Mouse (Mus musculus) cerebellum, adult 8-10 months (tissue): ENCODE measurements around the gene D1Ertd622e.

Experiments
- DNase-seq: peaks from one replicate; pipeline ENCODE4 v3.0.0; 2022

Gene D1Ertd622e

DNA sequence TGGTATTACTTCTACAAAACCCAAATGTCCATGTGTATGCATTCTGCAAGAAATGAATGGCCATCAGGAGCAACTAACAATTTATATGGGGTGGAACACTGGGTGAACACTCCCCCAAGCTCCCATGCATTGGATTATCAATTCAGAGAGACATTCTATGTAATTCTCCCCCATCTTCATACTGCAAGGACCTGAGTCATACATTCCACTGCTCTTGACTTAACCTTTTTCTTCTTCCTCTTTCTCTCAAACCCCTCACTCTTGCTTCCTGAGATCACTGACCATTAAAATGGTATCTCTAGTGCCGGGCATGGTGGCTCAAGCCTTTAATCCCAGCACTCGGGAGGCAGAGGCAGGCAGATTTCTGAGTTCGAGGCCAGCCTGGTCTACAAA lies 83.9 kb downstream of the D1Ertd622e start:
- no peak for DNase-seq

DNA sequence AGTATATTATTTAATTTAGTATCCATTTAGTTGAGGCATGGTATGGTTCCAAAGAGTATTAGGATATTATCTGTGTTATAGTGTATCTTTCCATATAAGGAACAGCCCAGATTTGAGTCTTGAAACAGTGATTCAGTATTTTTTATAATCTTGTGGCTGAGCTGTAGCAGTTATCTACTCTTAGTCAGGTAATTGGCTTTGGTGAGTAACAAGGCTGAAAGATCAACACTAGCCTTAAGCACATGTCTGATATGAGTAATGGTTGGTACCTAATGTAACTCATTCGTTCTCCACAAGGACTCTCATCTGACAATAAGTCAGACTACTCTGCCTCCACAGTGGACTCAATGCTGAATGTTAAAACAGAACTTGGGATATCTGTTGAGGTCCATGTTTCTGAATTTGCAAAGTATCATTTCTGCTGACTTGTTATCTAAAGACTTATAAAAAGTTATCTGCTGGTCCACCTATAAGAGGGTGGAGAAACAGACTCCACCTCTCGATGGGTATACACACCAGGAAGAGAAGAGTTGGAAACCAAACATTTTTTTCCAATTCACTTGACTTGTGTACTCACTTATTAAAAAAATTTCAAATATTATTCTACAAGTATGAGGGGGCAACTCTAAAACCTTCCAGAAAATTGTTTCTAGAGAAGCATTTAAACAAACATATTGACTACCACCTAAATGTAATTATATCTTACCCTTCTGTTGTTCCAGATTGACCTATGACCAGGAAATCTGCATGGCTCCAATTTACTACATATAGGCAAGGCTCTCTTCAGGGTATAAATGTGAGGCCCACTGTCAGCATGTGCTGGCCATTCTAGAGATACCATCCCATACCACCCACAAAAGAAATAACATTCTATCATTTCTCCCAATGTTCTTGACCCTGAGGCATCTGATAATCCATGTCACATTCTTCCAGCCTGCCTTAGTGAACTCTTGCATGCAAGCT lies 84.5 kb downstream of the D1Ertd622e start:
- no peak for DNase-seq

DNA sequence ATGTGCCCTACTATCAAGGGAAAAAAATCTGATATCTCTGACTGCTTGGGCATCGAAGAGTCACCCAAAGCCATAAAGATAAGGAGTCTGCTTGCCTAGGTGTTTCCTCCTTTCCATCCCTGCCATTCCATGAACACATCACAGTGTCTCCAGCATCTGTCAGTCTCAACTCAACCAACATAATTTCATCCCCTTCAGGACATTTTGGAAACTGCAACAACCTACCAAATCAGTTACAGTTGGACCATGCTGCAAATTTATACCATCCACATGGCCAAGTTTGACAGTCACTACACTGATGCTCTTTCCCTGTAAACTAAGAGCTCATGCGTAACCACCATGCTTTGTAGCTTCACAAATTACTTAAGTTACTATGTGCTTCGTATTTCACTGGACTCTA lies 85.3 kb downstream of the D1Ertd622e start:
- no peak for DNase-seq

DNA sequence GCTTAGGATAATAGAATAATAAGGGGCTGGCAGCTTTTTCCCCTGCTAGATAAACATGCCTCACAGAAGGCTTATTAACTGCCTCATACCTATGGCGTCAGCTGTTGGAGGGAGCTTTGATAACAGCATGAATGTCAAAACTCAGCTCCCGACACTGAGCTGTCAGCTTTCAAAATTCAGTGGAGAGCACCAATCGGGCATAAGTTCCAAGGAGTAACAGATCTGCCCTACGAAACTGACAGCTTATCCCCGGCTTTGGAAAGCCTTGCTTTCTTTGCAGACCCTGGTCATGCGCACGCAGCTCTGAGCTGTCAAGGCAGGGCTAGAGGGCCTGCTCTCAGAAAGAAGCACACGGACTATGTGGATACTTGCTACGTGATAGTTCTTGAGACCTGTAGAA lies 91.1 kb downstream of the D1Ertd622e start:
- DNase-seq = no peak

DNA sequence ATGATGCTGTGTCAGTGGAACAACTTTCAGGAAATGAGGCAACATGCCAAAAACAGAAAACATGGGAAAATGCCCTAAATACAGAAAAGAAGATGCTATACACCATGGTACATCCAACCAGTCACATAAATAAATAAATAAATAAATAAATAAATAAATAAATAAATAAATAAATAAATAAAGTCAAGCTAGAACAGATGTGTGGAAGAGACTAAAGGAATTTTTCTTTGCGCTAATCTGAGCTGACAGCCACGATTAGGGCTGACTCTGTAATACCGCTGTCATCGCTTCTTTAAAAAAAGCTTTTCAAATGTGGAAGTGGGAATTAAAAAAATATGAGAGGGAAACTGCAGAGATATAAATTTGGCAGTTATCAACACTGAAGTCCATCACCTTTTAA lies 93.9 kb downstream of the D1Ertd622e start:
- no peak for DNase-seq

DNA sequence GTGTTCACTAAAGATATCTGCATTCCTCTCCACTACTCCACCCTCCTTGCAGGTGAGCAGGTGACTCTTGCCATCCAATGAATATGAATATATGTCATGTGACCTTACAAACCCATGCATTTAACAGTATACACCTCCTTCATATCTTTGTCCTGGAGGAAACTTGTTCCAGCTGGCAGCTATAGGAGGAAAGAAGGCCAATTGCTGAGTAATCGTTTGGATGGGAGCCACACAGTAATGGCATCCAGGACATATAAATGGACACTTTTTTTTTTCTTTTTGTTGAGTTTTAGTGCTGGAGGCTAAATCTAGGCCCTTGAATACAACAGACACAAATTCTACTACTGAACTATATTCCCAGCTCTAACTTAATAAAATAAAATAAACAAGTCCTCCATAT lies 97.2 kb downstream of the D1Ertd622e start:
- no peak for DNase-seq

DNA sequence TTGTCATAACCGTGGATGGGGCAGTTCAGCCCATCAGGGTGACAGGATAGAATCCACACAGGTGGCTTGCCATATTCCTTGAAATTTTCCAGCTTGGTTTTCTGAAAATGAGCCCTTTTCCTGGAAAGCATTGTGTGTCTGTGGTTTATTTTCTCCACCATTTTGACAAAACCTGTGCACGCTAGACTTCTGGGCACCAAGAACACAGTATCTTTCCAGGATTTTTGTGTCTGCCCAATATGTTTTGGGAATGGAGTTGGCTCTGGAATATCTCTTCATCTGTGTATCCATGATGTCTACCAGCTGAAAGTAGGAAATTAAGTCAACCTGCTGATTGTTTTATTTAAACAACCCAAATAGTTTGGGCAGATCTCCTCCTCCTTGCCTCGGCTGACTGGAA lies 99.0 kb downstream of the D1Ertd622e start:
- no peak for DNase-seq
